Mouse (Mus musculus): ENCODE data around the gene Ccdc141. TPM values are rescaled to one million over a fixed set of nuclear protein-coding genes. Genes with fewer than 3 reads are reported as not detected.

Gene Ccdc141
- polyA plus RNA-seq, 1 experiment = 43.2 TPM

DNA sequence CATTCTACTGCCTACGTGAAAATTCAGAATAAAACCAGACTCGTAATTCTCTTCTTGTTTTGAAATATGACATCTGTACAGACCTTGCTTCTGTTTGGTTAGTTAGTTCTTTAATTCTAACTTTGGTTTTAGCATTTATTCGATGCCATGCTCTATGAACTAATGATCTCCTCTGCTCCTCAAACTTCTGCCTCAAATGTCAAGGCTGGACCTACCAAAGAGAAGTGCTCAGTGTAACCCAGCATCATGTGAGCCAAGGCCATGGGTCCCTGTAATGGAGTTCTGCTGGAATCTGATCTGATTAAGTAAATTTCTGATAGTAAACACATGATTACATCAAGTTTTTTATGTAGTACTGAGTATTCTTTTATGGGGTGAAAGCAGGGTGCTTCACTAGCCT, 21.4 kb upstream of the Ccdc141 start:
- no peak overlapping the region for H3ac ChIP-seq (ENCODE audit: control insufficient read depth, insufficient read length)
- TF ChIP-seq USF1 (IDR thresholded peaks at IDR 0.05; ENCODE audit: low read depth) (no peak), MAX (IDR thresholded peaks at IDR 0.05; ENCODE audit: low read depth) (no peak), TCF12 (IDR thresholded peaks at IDR 0.05; ENCODE audit: insufficient read depth, poor library complexity, severe bottlenecking) (no peak), POLR2A (IDR thresholded peaks at IDR 0.05; ENCODE audit: insufficient read length, low read depth) (no peak), E2F4 (IDR thresholded peaks at IDR 0.05; ENCODE audit: insufficient read depth) (no peak), TCF3 (IDR thresholded peaks at IDR 0.05; ENCODE audit: insufficient read length, low read depth) (no peak), MYOG (IDR thresholded peaks at IDR 0.05; ENCODE audit: control insufficient read depth in 1 of 3, insufficient read depth in 1 of 3, insufficient read length in 2 of 3, low read depth in 2 of 3) (no peak), CEBPB (IDR thresholded peaks at IDR 0.05; ENCODE audit: insufficient read depth, poor library complexity, severe bottlenecking) (no peak), SRF (IDR thresholded peaks at IDR 0.05; ENCODE audit: control insufficient read depth, insufficient read length, low read depth) (no peak), REST (IDR thresholded peaks at IDR 0.05; ENCODE audit: insufficient read depth, insufficient read length) (no peak)
- H3K36me3 ChIP-seq (ENCODE audit: control insufficient read depth, insufficient read depth) = peaks cover 36% of the 10 kb centered on the region
- H3K4me2 ChIP-seq (ENCODE audit: low read depth) = no peak overlapping the region
- H3K4me3 ChIP-seq = no peak overlapping the region
- H3K27me3 ChIP-seq (ENCODE audit: control insufficient read depth, insufficient read depth, insufficient read length) = no peaks in the 10 kb centered on the region
- no peaks in the 10 kb centered on the region for H3K79me2 ChIP-seq (ENCODE audit: control insufficient read depth, insufficient read depth)

DNA sequence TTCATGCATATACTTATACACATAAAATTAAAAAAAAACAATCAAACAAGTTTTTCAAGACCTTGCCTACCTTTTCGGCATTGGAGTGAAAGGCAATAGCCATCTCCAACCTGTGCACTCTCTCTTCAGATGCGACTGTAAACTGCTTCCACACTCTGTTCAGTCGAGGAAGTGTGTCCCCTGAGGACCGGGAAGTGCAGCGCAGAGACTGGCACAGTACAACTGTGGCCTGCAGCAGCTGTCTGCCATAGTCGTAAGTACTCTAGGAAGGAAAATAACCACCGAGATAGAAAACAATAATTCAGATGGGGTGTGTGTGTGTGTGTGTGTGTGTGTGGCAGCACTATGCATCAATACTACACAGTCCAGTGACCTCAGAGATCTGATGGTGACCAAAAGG, 20.5 kb upstream of the Ccdc141 start:
- no peaks in the 10 kb centered on the region for H3K27me3 ChIP-seq (ENCODE audit: control insufficient read depth, insufficient read depth, insufficient read length)
- H3K4me3 ChIP-seq = no peak overlapping the region
- TF ChIP-seq POLR2AphosphoS2 (IDR thresholded peaks at IDR 0.05; ENCODE audit: insufficient read length, low read depth) (no peak), TCF12 (IDR thresholded peaks at IDR 0.05; ENCODE audit: insufficient read depth, poor library complexity, severe bottlenecking) (no peak), POLR2A (IDR thresholded peaks at IDR 0.05; ENCODE audit: insufficient read length, low read depth) (no peak), MYOD1 (IDR thresholded peaks at IDR 0.05; ENCODE audit: control insufficient read depth in 1 of 3, insufficient read length in 2 of 3, low read depth in 2 of 3) (no peak), MAX (IDR thresholded peaks at IDR 0.05; ENCODE audit: low read depth) (no peak), E2F4 (IDR thresholded peaks at IDR 0.05; ENCODE audit: insufficient read depth) (no peak), SRF (IDR thresholded peaks at IDR 0.05; ENCODE audit: control insufficient read depth, insufficient read length, low read depth) (no peak), REST (IDR thresholded peaks at IDR 0.05; ENCODE audit: insufficient read depth, insufficient read length) (no peak), USF1 (IDR thresholded peaks at IDR 0.05; ENCODE audit: low read depth) (no peak), MYOG (IDR thresholded peaks at IDR 0.05; ENCODE audit: control insufficient read depth in 1 of 3, insufficient read depth in 1 of 3, insufficient read length in 2 of 3, low read depth in 2 of 3) (no peak), CEBPB (IDR thresholded peaks at IDR 0.05; ENCODE audit: insufficient read depth, poor library complexity, severe bottlenecking) (no peak), TCF3 (IDR thresholded peaks at IDR 0.05; ENCODE audit: insufficient read length, low read depth) (no peak)
- H3K79me2 ChIP-seq (ENCODE audit: control insufficient read depth, insufficient read depth) = no peaks in the 10 kb centered on the region
- H3ac ChIP-seq (ENCODE audit: control insufficient read depth, insufficient read length) = no peak overlapping the region
- peaks cover 26% of the 10 kb centered on the region for H3K36me3 ChIP-seq (ENCODE audit: control insufficient read depth, insufficient read depth)
- H3K4me2 ChIP-seq (ENCODE audit: low read depth) = no peak overlapping the region

DNA sequence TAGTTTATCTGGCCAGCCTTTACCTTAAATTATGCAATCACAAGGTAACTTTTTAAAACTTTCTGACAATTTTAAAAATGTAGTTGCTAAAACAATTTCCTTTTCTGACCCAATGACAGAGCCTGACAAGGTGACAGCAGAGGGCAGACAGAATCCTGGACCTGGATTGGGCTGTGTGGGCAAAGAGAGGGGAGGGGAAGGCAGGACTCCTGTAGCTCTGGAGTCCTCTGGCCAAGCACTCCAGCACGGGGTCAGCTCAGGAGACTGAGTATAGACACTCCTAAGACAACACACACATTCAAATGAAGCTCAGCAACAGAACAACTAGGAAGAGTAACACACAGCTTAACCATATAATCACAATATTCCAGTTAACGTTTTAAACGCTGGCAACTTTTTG, 19.9 kb upstream of the Ccdc141 start:
- Histone ChIP-seq H3K27me3 (ENCODE audit: control insufficient read depth, insufficient read depth, insufficient read length) (no peaks in the 10 kb centered on the region), H3K4me3 (no peak overlapping the region), H3K79me2 (ENCODE audit: control insufficient read depth, insufficient read depth) (no peaks in the 10 kb centered on the region), H3K4me2 (ENCODE audit: low read depth) (no peak overlapping the region), H3K36me3 (ENCODE audit: control insufficient read depth, insufficient read depth) (peaks cover 25% of the 10 kb centered on the region), H3ac (ENCODE audit: control insufficient read depth, insufficient read length) (no peak overlapping the region)
- TF ChIP-seq REST (IDR thresholded peaks at IDR 0.05; ENCODE audit: insufficient read depth, insufficient read length) (no peak), MYOG (IDR thresholded peaks at IDR 0.05; ENCODE audit: control insufficient read depth in 1 of 3, insufficient read depth in 1 of 3, insufficient read length in 2 of 3, low read depth in 2 of 3) (no peak), POLR2A (IDR thresholded peaks at IDR 0.05; ENCODE audit: insufficient read length, low read depth) (no peak), E2F4 (IDR thresholded peaks at IDR 0.05; ENCODE audit: insufficient read depth) (no peak), TCF12 (IDR thresholded peaks at IDR 0.05; ENCODE audit: insufficient read depth, poor library complexity, severe bottlenecking) (no peak), SRF (IDR thresholded peaks at IDR 0.05; ENCODE audit: control insufficient read depth, insufficient read length, low read depth) (no peak), CEBPB (IDR thresholded peaks at IDR 0.05; ENCODE audit: insufficient read depth, poor library complexity, severe bottlenecking) (no peak), POLR2AphosphoS2 (IDR thresholded peaks at IDR 0.05; ENCODE audit: insufficient read length, low read depth) (no peak), USF1 (IDR thresholded peaks at IDR 0.05; ENCODE audit: low read depth) (no peak), MYOD1 (IDR thresholded peaks at IDR 0.05; ENCODE audit: control insufficient read depth in 1 of 3, insufficient read length in 2 of 3, low read depth in 2 of 3) (no peak), TCF3 (IDR thresholded peaks at IDR 0.05; ENCODE audit: insufficient read length, low read depth) (no peak), MAX (IDR thresholded peaks at IDR 0.05; ENCODE audit: low read depth) (no peak)

DNA sequence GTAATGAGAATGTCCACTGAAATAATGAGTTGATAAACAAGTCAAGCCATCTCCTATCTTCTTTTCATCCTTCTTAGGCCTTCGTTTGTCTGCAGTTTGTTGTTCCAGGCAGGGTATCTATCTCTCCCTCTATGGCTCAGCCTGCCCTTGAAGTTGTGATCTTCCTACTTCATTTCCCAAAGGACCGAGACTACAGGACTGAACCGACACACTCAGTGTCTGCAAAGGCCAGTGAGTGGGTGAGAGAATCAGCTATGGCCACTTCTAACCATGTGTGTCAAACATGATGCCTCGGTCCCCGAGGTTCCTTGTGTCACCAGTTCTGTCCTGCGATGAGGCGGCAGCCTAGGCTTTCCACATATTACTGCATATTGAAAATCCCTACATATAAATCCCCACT, 19.2 kb upstream of the Ccdc141 start:
- H3K4me2 ChIP-seq (ENCODE audit: low read depth) = no peak overlapping the region
- no peak overlapping the region for H3ac ChIP-seq (ENCODE audit: control insufficient read depth, insufficient read length)
- no peaks in the 10 kb centered on the region for H3K27me3 ChIP-seq (ENCODE audit: control insufficient read depth, insufficient read depth, insufficient read length)
- TF ChIP-seq CEBPB (IDR thresholded peaks at IDR 0.05; ENCODE audit: insufficient read depth, poor library complexity, severe bottlenecking) (no peak), POLR2A (IDR thresholded peaks at IDR 0.05; ENCODE audit: insufficient read length, low read depth) (no peak), POLR2AphosphoS2 (IDR thresholded peaks at IDR 0.05; ENCODE audit: insufficient read length, low read depth) (no peak)
- no peak overlapping the region for H3K4me3 ChIP-seq
- H3K36me3 ChIP-seq (ENCODE audit: control insufficient read depth, insufficient read depth) = peaks cover 25% of the 10 kb centered on the region
- no peaks in the 10 kb centered on the region for H3K79me2 ChIP-seq (ENCODE audit: control insufficient read depth, insufficient read depth)

DNA sequence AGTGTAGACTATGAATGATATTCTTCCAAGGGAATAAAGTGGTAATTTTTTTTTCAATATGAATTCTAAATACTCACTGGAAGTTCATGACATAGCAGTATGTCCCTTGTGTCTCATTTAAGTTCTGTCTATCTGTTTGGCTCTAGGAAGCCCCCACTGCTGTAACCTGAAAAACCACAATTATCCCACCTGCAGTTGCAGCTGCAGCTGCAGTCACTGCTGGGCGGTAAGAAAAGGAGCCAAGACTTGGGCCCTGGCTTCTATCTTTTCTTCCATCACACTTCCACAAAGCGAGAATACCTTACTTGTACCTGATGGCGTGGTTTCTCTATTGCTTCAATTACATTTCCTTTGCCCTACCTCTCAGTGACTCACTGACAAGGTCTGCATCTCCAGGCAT, 17.1 kb upstream of the Ccdc141 start:
- no peaks in the 10 kb centered on the region for H3K27me3 ChIP-seq (ENCODE audit: control insufficient read depth, insufficient read depth, insufficient read length)
- TF ChIP-seq TCF12 (IDR thresholded peaks at IDR 0.05; ENCODE audit: insufficient read depth, poor library complexity, severe bottlenecking) (no peak), SRF (IDR thresholded peaks at IDR 0.05; ENCODE audit: control insufficient read depth, insufficient read length, low read depth) (no peak), MYOG (IDR thresholded peaks at IDR 0.05; ENCODE audit: control insufficient read depth in 1 of 3, insufficient read depth in 1 of 3, insufficient read length in 2 of 3, low read depth in 2 of 3) (no peak), CEBPB (IDR thresholded peaks at IDR 0.05; ENCODE audit: insufficient read depth, poor library complexity, severe bottlenecking) (no peak)
- H3K79me2 ChIP-seq (ENCODE audit: control insufficient read depth, insufficient read depth) = no peaks in the 10 kb centered on the region
- no peak overlapping the region for H3ac ChIP-seq (ENCODE audit: control insufficient read depth, insufficient read length)
- no peak overlapping the region for H3K4me2 ChIP-seq (ENCODE audit: low read depth)
- no peak overlapping the region for H3K4me3 ChIP-seq
- H3K36me3 ChIP-seq (ENCODE audit: control insufficient read depth, insufficient read depth) = peaks cover 25% of the 10 kb centered on the region

Data from myocyte (in vitro differentiated cells).